Mouse (Mus musculus): ENCODE results near the gene Strada.

GRCm38 (mm10) chr11:106158930-106159215, 43.1 kb downstream of the Strada start:
- TF ChIP-seq POLR2A (IDR thresholded peaks at IDR 0.05; ENCODE audit: borderline replicate concordance, insufficient read depth, low read length) (no peak), CTCF (IDR thresholded peaks at IDR 0.05; ENCODE audit: borderline replicate concordance, insufficient read depth, low read depth, low read length) (no peak)

Data from cerebellum, adult 2 months (tissue).